Mouse (Mus musculus): Measurements from ENCODE around the gene Pagr1b.

- TF ChIP-seq NELFE (IDR thresholded peaks at IDR 0.05; ENCODE audit: low read depth, low read length), result no peak
- no peak for TF ChIP-seq EP300 (IDR thresholded peaks at IDR 0.05; ENCODE audit: low read length)
- no peak for TF ChIP-seq CTCF (conservative IDR thresholded peaks at IDR 0.05 in 1 of 2, IDR thresholded peaks at IDR 0.05 in 1 of 2; ENCODE audit: low read depth in 2 of 2, low read length in 2 of 2)
- TF ChIP-seq MAFK (IDR thresholded peaks at IDR 0.05; ENCODE audit: insufficient replicate concordance, low read length), result no peak
- TF ChIP-seq ZMIZ1 (IDR thresholded peaks at IDR 0.05; ENCODE audit: low read depth, low read length), result no peak
These were observed 16.7 kb downstream of the Pagr1b start for GRCm38 (mm10) chr7:126999568-126999967.

Data from CH12.LX (cell line).